Mouse (Mus musculus) adrenal gland, adult 2 months (tissue): ENCODE results near the gene Hmgxb4. TPM values are rescaled to one million over a fixed set of nuclear protein-coding genes. Genes with fewer than 3 reads are reported as not detected.

Experiments used
- DNase-seq: peaks from one replicate; pipeline ENCODE4 v3.0.0; 2021
- polyA plus RNA-seq: library from polyadenylated mRNA; depleted of rRNA; stranded (reverse); fragments of >200 nt; gene quantifications from 2 replicates; pipeline ENCODE4 v1.2.3, GENCODE M21; 2012
- total RNA-seq, 2 experiments: library from RNA; stranded (reverse); gene quantifications; 2 replicates each; pipeline ENCODE4 v1.2.3; 2021

Hmgxb4 gene
- total and polyA plus RNA-seq, 3 experiments, result 8.8 to 21.7 (median 21.3) TPM

GRCm38 (mm10) chr8:75018274-75018972, 25.3 kb downstream of the Hmgxb4 start:
- no peak for DNase-seq

DNA sequence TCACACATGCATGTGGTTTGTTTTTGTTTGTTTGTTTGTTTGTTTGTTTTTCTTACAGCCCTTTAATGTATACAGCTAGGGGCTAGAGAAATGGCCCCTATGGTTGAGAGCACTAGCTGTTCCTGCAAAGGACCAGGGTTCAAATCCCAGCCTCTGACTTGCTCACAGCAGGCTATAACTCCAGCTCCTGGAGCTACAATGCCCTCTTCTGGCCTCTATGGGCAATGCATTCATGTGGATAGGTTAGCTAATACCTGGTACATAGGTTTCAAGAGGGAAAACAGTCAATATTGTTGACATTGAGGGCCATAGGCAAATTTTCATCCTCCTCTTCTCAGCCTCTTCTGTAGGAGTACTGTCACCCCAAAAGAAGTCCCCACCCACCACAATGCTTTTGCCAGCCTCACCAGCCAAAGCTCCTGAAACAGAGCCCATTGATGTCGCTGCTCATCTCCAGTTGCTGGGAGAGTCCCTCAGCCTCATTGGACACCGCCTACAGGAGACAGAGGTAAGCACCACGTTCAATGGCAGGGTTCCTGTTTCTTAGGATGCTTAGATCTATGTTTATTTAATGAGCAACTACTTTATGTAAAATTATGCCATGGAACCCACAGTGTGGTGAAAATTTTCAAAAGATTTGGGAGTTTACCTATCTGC, 30.6 kb downstream of the Hmgxb4 start:
- no peak for DNase-seq

- no peak for DNase-seq
Measured at GRCm38 (mm10) chr8:75025809-75026208, 32.7 kb downstream of the Hmgxb4 start.

GRCm38 (mm10) chr8:75030453-75031024, 37.4 kb downstream of the Hmgxb4 start:
- no peak for DNase-seq

- DNase-seq, result no peak
Measured at GRCm38 (mm10) chr8:75032961-75033360, 39.8 kb downstream of the Hmgxb4 start.

DNA sequence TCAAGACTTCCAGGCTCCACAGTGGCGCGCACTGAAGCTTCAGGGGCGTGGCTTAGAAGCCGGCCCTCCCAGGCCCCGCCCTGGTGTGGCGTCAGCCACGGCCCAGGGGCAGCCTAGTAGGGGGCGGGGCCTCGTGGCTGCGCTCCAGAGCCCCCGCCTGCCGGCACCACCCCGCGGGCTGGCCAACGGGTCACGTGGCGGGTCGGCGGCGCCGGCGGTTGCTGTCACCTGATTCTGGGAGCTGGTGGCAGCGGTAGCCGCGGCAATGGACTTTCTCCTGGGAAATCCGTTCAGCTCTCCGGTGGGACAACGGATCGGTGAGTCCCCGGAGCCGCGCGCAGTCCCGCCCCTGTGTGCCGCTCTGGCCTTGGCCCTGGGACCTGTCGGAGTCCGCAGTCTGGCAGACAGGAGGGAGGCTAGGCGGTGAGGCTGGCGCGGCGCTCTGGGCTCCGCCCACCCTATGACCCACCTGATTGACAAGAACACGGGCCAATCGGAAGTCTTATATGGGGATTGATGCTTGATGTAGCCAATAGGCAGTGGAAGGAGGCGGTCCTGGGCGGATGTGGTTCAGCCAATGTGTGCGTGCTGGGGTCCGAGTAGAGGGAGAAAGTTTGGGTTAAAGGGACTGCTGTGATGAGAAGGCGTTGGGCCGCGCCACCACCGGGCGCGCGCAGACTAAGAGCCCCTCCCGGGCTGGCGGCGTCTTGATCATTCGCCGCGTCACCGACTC, 40.5 kb downstream of the Hmgxb4 start, which contains the start of gene Tom1:
TSS of gene Tom1 (plus strand) at position 195 of the 733 bp plus-strand sequence.
- DNase-seq, result peak; percentile 99

GRCm38 (mm10) chr8:75034285-75034684, 41.1 kb downstream of the Hmgxb4 start:
- DNase-seq, result no peak

- no peak for DNase-seq
Measured at GRCm38 (mm10) chr8:75035640-75036039, 42.5 kb downstream of the Hmgxb4 start.

- DNase-seq, result no peak
Measured at GRCm38 (mm10) chr8:75038497-75038896, 45.3 kb downstream of the Hmgxb4 start.

GRCm38 (mm10) chr8:75039754-75040153, 46.6 kb downstream of the Hmgxb4 start:
- no peak for DNase-seq

- DNase-seq, result no peak
Measured at GRCm38 (mm10) chr8:75042171-75042570, 49.0 kb downstream of the Hmgxb4 start.

- no peak for DNase-seq
Measured at GRCm38 (mm10) chr8:75042974-75043373, 49.8 kb downstream of the Hmgxb4 start.

GRCm38 (mm10) chr8:75046303-75046702, 53.1 kb downstream of the Hmgxb4 start:
- DNase-seq, result no peak

- peak; percentile 31 for DNase-seq
Measured at GRCm38 (mm10) chr8:75047784-75048183, 54.6 kb downstream of the Hmgxb4 start.

GRCm38 (mm10) chr8:75053342-75053741, 60.2 kb downstream of the Hmgxb4 start:
- no peak for DNase-seq

DNA sequence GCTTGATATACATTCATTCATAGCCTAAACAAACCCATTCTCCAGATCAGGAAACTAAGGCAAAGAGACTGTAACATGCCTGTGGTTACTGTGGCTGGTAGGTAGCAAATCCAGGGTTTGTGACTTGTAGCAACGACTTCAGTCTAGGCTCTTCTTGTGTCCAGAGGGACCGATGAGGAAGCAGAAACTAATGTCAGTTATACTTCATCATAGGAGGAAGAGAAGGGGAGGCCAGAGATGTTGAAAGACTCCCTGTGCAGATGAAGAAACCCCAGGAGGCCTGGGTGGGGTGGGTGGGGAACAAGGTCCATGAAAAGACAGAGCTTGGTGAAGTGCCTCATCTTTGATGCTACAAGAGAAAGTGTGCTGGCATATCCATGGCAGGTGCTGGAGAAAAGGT, 62.5 kb downstream of the Hmgxb4 start:
- DNase-seq, result no peak

DNA sequence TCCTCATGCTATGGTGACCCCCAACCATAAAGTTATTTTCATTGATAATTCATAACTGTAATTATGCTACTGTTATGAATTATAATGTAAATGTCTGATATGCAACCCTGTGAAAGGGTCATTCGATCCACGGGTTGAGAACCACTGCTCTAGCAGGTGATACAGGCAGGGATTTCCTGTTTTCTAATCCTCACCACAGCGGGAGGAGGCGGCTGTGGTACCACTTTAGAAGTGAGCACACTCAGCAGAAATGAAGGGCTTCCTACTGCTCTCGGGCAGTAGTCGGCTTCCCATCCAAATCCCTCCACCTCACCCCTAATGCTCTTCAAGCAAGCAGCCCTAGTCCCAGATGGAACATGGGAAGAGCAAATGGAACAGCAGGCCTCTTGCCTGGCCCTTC, 66.9 kb downstream of the Hmgxb4 start:
- DNase-seq, result no peak

- DNase-seq, result no peak
Measured at GRCm38 (mm10) chr8:75060815-75061214, 67.7 kb downstream of the Hmgxb4 start.

DNA sequence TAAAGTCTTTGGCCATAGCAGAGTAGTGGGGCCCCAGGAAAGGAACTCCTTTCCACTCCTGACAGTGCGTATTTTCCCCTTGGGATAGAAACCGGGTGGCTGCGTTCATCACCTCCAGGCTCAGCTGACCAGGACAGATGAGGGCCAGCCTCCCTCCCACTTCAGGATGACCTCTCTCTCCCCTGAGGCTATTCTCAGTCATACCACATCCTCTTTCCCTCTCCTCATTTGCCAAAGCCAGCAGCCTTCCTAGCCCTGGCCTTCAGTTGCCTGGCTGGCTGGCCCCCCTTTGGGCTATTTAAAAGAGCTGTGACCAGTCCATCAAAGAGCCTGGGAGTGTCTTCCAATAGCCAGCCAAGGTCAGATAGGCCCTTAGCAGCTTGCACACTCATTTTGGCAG, 70.1 kb downstream of the Hmgxb4 start:
- DNase-seq, result peak; percentile 61

- no peak for DNase-seq
Measured at GRCm38 (mm10) chr8:75064790-75065189, 71.6 kb downstream of the Hmgxb4 start.

- no peak for DNase-seq
Measured at GRCm38 (mm10) chr8:75067287-75067686, 74.1 kb downstream of the Hmgxb4 start.

- DNase-seq, result no peak
Measured at GRCm38 (mm10) chr8:75070297-75070696, 77.1 kb downstream of the Hmgxb4 start.
